Mouse (Mus musculus) stomach, embryonic 14.5 days (tissue): Measurements from ENCODE around the gene Znrf3. TPM values are rescaled to one million over a fixed set of nuclear protein-coding genes. Genes with fewer than 3 reads are reported as not detected.

Experiments
- ATAC-seq: fragments of 200-750 bp; cut with Nextera tagmentation; 2 replicates; pipeline ENCODE4 v1.8.0; 2017; ENCODE audit warnings: low read depth, moderate TSS enrichment; ENCODE audit not compliant: insufficient number of reproducible peaks, insufficient read depth, low FRiP score
- H3K27ac ChIP-seq: fragments of 300-500 bp; sonication (generic); 2 replicates; pipeline ENCODE4 v1.5.1; 2014; ENCODE audit warnings: mild to moderate bottlenecking, low read length, moderate library complexity, mixed read lengths
- H3K27me3 ChIP-seq: fragments of 300-500 bp; sonication (generic); 2 replicates; pipeline ENCODE4 v1.6.1; 2014; ENCODE audit warnings: low read length, control low read depth, mixed read lengths; ENCODE audit not compliant: control insufficient read depth, insufficient read depth
- H3K36me3 ChIP-seq: fragments of 300-500 bp; sonication (generic); 2 replicates; pipeline ENCODE4 v1.6.1; 2014; ENCODE audit warnings: mild to moderate bottlenecking, control low read depth, low read length, moderate library complexity, mixed read lengths; ENCODE audit not compliant: control insufficient read depth, insufficient read depth
- H3K4me1 ChIP-seq: fragments of 300-500 bp; sonication (generic); 2 replicates; pipeline ENCODE4 v1.6.1; 2014; ENCODE audit warnings: low read length, control low read depth, mixed read lengths; ENCODE audit not compliant: control insufficient read depth, insufficient read depth
- H3K4me2 ChIP-seq: fragments of 300-500 bp; sonication (generic); replicated peaks from 2 replicates; pipeline ENCODE4 v1.6.1; 2014; ENCODE audit warnings: low read depth, low read length, control low read depth
- H3K4me3 ChIP-seq: fragments of 300-500 bp; sonication (generic); 2 replicates; pipeline ENCODE4 v1.5.1; 2014; ENCODE audit warnings: low read depth, low read length, control low read depth
- H3K9ac ChIP-seq: fragments of 300-500 bp; sonication (generic); replicated peaks from 2 replicates; pipeline ENCODE4 v1.6.1; 2014; ENCODE audit warnings: low read depth, mild to moderate bottlenecking, control low read depth, low read length, moderate library complexity, mixed read lengths
- H3K9me3 ChIP-seq: fragments of 300-500 bp; sonication (generic); 2 replicates; pipeline ENCODE4 v1.6.1; 2016; ENCODE audit warnings: low read depth, low read length, control low read depth; ENCODE audit not compliant: control insufficient read depth
- WGBS: fragments of 180-500 bp; shearing (Covaris S2); extraction: QIAGEN DNeasy Blood & Tissue Kit; methylation state at CpG from one replicate; pipeline ENCODE4 v1.1.7; 2014; 5-methylcytosine and 5-hydroxymethylcytosine counted together
- polyA plus RNA-seq: library from polyadenylated mRNA; unstranded; fragments of >200 nt; fragmentation: Nextera tagmentation; extraction: Ambion mirVana; gene quantifications from 2 replicates; pipeline ENCODE4 v1.2.1, GENCODE M21; 2014

Znrf3 gene
- polyA plus RNA-seq, 1 experiment from 2014 or later: 19.7 TPM

- Histone ChIP-seq H3K4me3 (no peak overlapping the region), H3K27me3 (no peaks in the 10 kb centered on the region), H3K4me2 (no peak overlapping the region), H3K4me1 (0 out of 2 replicates have a peak, but pooled peaks cover 3% of the 10 kb centered on the region), H3K9ac (no peak overlapping the region), H3K36me3 (no peaks in the 10 kb centered on the region), H3K9me3 (no peaks in the 10 kb centered on the region), H3K27ac (no peak overlapping the region)
- ATAC-seq: no peak
- 62% methylated on average over 4 of the region's 4 CpGs for WGBS
These were observed 172.6 kb downstream of the Znrf3 start for GRCm38 (mm10) chr11:5272066-5272360.

- 0 out of 2 replicates have a peak, but pooled peaks cover 3% of the 10 kb centered on the region for H3K4me1 ChIP-seq
- H3K9me3 ChIP-seq: no peaks in the 10 kb centered on the region
- H3K4me3 ChIP-seq: no peak overlapping the region
- H3K27ac ChIP-seq: no peak overlapping the region
- no peak overlapping the region for H3K4me2 ChIP-seq
- no peaks in the 10 kb centered on the region for H3K27me3 ChIP-seq
- ATAC-seq: no peak
- H3K9ac ChIP-seq: no peak overlapping the region
- 68% methylated on average over 9 of the region's 9 CpGs for WGBS
- no peaks in the 10 kb centered on the region for H3K36me3 ChIP-seq
These were observed 173.2 kb downstream of the Znrf3 start for GRCm38 (mm10) chr11:5271274-5272065.

GRCm38 (mm10) chr11:5269846-5270461 lies 174.7 kb downstream of the Znrf3 start:
- 91% methylated on average over 8 of the region's 8 CpGs for WGBS
- Histone ChIP-seq H3K36me3 (no peaks in the 10 kb centered on the region), H3K27ac (no peak overlapping the region), H3K4me1 (0 out of 2 replicates have a peak, but pooled peaks cover 3% of the 10 kb centered on the region), H3K9me3 (no peaks in the 10 kb centered on the region), H3K27me3 (no peaks in the 10 kb centered on the region), H3K9ac (no peak overlapping the region), H3K4me2 (no peak overlapping the region), H3K4me3 (no peak overlapping the region)
- no peak for ATAC-seq

GRCm38 (mm10) chr11:5265764-5266163 lies 178.9 kb downstream of the Znrf3 start:
- no peaks in the 10 kb centered on the region for H3K36me3 ChIP-seq
- no peaks in the 10 kb centered on the region for H3K9me3 ChIP-seq
- WGBS: 80% methylated on average over 8 of the region's 8 CpGs
- no peaks in the 10 kb centered on the region for H3K27me3 ChIP-seq
- H3K27ac ChIP-seq: no peak overlapping the region
- H3K9ac ChIP-seq: no peak overlapping the region
- no peak overlapping the region for H3K4me2 ChIP-seq
- ATAC-seq: no peak
- H3K4me3 ChIP-seq: no peak overlapping the region
- H3K4me1 ChIP-seq: no peaks in the 10 kb centered on the region

GRCm38 (mm10) chr11:5263078-5263730 lies 181.4 kb downstream of the Znrf3 start:
- Histone ChIP-seq H3K9me3 (no peaks in the 10 kb centered on the region), H3K9ac (no peak overlapping the region), H3K36me3 (no peaks in the 10 kb centered on the region), H3K4me2 (no peak overlapping the region), H3K27me3 (no peaks in the 10 kb centered on the region), H3K27ac (peak overlapping the region; percentile 39; the same call in 1 of the 2 replicates), H3K4me1 (peaks cover 7% of the 10 kb centered on the region; the same call in 1 of the 2 replicates), H3K4me3 (no peak overlapping the region)
- no peak; the same call in 1 of the 2 replicates for ATAC-seq
- 57% methylated on average over 26 of the region's 26 CpGs for WGBS

DNA sequence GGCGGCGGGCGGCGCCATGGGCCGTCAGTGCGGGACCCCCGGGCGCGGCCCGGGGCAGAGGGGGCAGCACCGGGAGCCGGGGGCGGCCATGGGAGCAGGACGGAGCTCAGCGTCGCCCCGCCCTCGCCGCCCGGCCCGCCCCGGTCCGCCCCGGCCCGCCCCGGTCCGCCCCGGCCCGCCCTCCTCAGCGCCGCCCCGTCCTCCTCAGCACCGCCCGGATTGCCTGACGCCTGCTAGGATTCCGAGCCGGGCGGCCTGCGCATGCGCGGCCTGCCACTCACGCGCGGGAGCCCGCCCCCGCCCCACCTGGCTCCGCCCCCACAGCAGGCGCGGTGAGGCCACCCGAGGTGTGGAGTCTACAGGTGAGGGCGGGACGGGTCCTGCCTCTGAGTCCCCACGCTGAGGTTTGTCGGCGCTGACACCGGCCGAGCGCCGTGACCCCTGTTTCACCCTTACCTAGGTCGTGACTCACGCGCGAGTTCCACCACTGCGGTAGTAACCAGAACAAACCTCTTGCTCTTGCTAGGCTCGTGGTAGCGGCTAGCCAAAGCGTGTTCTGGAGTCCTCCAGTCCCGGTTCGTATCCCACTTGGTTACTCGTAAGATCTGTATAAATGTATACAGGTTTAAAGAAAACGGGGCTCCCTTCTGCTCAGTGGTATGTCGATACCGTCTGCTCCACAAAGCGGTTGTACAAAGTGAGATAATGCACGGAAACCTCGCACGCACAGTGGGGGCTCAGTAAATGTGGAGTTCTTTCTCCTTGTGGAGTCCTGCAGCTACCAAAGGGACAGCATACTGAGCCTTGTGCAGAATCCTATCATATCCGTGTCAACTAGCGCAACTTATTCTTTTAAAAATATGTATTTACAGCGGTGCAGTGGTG lies 182.9 kb downstream of the Znrf3 start, which contains the start of gene Kremen1:
Kremen1 (minus strand) TSS at position 51 of the 885 bp plus-strand sequence.
- H3K4me3 ChIP-seq: peak within 1 kb of the TSS; percentile 78
- H3K4me1 ChIP-seq: peaks cover 11% of the 10 kb centered on the region; the same call in 1 of the 2 replicates
- H3K27me3 ChIP-seq: no peaks in the 10 kb centered on the region
- peak within 1 kb of the TSS; percentile 78 for H3K9ac ChIP-seq
- H3K4me2 ChIP-seq: peak within 1 kb of the TSS; percentile 65
- WGBS: 3% methylated on average over 65 of the region's 80 CpGs
- no peaks in the 10 kb centered on the region for H3K36me3 ChIP-seq
- H3K27ac ChIP-seq: peak within 1 kb of the TSS; percentile 67; the same call in 1 of the 2 replicates
- peak; percentile 96 for ATAC-seq
- no peaks in the 10 kb centered on the region for H3K9me3 ChIP-seq

- WGBS: 2% methylated on average over 41 of the region's 42 CpGs
These were observed 183.6 kb downstream of the Znrf3 start for GRCm38 (mm10) chr11:5260942-5261459.

More at GRCm38 (mm10) chr11:5260942-5261459, 183.6 kb downstream of the Znrf3 start:
- Histone ChIP-seq H3K36me3 (no peaks in the 10 kb centered on the region), H3K9me3 (no peaks in the 10 kb centered on the region), H3K4me2 (peak overlapping the region; percentile 65), H3K4me1 (peaks cover 17% of the 10 kb centered on the region), H3K27me3 (no peaks in the 10 kb centered on the region), H3K4me3 (peak overlapping the region; percentile 78), H3K27ac (peak overlapping the region; percentile 67; the same call in 1 of the 2 replicates), H3K9ac (peak overlapping the region; percentile 78)
- ATAC-seq: peak; percentile 30
